Mouse (Mus musculus): ENCODE data around the gene Dgkd.

The Dgkd gene

DNA sequence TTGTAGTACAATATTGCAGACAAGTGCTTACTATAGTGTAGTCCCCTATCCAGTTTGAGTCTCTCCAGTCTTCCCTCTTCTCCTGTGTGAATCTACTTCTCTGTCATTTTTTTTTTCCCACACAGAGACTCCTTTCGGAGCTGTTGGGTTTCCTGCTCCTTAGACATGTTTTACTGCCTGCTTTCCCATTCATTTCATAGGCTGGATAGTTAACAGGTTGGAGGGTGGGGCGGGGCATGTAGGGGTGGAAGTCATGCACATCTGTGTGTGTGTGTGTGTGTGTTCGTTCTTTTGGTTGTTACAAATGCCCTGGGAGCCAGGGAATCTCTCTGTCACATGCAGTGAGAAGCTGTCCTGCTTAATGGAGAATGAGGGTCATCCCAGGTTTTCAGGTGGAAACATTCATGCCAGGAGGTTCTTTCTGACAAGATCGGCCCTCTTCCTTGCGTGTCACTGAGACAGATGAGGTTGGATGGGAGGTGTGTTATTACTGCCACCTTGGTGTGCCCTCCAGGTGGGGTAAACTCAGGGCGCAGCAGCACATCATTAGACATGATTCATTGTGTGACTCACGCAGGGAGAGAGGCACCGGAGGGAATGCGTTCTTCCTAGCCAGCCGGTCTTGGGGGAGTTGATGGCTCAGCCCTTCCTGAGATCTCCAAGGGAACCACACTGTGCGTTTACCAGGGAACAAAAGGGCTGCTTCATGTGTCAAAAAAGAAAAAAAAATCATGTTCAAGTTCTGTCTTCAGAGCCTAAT, 4.7 kb upstream of the Dgkd start:
- DNase-seq (ENCODE audit: low spot score) = no peak

DNA sequence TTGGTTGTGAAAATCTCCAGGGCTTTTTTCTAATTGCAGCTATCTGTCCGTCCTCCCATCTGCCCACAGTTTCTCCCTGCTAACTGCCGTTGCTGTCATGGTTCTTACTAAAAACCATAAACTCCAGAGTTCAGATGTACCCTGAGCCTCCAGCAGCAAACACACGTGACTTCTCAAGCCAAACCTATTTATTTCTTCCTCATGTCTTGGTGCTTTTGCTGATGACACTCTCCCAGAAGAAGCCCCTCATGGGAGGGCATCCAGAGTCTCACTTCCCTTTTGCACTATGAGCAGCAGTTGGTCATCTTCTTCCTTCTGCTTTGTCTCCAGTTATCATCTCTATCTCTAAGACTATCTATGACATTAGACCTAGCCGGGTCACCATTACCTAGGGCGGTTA, 3.8 kb upstream of the Dgkd start:
- no peak for DNase-seq (ENCODE audit: low spot score)

DNA sequence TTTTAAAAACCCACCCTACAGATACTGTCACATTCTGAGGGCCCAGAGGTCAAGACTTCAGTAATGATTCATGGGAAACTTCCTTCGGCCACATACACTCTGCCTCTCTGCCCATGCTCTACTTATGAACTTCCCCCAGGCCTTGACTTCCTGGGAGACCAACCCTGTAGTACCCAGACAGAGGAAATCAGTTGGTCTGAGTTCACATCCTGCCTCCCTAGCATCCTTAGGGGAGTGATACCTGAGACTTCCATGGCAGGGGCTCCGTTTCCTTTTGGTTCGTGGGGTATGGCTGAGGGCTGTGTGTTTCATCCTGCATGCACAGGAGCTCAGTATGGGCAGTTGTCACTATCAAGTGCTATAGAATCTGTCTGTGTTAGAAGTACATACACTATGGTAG, 1.7 kb upstream of the Dgkd start:
- DNase-seq (ENCODE audit: low spot score) = no peak

DNA sequence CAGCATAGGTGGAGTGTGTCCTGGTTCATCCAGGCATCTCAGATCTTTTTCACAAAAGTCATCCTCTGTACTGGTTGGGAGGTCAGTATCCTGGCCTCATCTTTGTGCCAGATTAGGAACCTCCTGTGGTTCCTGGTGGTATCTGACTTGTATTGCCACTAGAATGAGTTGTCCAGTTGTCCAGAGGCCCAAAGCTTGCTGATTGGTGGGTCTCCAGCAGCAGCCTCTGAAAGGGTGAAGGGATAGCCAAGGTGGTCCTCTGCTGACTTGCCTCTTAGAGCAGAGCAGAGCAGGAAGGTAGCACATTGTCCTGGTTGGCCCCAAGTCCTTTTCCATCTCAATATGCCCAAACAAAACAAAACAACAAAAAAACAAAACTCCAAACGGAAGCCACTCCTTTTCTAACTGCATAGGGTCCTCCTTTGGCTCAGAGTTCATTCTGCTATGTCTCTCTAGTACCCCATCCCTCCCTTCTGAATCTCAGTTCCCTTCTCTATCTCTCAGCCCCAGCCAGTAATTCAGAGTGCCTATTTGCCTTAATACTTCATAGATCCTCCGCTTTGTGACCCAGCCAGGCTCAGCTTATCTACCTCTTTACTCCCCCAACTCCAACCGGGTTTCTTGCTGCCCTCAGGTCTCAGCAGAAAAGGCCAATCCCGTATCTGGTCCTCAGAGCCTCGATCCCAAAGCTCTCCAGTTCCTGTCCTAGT, 851 bp upstream of the Dgkd start:
- DNase-seq (ENCODE audit: low spot score) = no peak

DNA sequence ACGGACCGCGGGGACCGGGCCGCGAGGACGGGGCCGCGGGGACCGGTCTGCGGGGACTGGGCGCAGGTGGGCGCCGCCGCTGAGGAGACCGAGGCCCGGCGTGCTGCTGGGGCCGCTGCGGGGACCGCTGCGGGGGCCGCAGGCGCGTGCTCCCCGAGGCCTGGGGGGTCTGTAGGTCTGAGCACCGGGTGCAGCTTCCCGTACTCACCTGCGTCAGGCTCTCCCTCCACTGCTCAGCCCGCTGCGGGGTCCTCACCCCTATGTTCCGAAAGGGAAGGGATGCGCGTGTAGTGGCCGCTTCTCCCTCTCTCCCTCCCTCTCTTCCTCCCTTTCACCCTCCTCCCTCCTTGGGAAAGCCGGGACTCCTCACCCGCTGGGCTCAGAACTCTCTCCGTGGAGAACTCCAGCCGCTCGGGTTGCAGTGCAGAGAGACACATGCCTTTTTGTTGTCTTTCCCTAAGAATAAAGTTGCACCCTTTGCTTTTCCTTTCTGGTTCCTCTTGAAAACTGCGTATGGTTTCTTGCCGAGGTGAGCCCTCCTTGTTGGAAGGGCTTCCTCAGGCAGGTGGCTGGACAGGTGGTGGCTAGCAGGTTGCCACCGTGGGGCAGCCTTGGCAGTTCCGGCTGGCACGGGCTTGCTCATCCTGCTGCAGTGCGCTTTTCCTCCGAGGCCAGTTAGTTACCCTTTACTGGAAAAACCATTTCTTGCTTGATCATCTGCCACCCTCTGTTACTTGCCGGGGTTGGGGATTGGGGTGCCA, 694 bp downstream of the Dgkd start:
- peak; percentile 69 for DNase-seq (ENCODE audit: low spot score)

DNA sequence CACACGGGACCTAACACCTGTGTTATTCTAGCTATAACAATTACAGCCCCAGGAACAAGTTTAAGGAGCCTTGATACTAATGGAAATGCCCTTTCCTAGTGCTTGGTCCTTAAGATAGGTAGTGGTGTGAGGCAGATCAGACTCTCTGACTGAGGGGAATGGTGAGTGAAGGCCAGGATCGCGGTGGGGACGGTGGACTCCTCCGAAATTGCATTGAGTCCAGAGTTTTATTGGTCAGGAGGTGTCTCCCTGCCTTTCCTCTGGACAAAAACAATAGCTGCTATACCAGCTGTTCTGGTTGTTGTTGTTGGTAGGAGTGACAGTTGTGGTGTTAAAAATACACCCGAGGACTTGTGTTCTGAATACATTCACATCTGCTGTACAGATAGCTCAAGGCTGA, 1.3 kb downstream of the Dgkd start:
- no peak for DNase-seq (ENCODE audit: low spot score)

DNA sequence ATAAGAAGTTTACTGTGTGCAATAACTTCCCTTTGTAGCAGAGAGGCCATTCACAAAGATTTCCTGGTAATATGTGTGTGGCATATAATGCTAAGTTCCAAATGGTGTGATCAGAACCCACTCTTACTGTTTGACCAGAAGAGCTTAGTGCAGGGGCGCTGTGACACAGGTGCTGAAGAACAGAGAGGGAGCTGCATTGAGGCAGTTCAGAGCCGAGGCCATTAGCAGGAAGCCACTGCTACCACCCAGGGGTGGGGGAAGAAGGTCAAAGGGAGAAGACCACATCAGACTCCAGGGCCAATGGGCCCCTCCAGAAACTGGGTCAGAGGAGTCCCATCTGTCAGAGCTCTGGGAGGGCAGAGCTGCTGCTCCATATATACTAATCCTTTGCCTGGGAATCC, 1.8 kb downstream of the Dgkd start:
- no peak for DNase-seq (ENCODE audit: low spot score)

DNA sequence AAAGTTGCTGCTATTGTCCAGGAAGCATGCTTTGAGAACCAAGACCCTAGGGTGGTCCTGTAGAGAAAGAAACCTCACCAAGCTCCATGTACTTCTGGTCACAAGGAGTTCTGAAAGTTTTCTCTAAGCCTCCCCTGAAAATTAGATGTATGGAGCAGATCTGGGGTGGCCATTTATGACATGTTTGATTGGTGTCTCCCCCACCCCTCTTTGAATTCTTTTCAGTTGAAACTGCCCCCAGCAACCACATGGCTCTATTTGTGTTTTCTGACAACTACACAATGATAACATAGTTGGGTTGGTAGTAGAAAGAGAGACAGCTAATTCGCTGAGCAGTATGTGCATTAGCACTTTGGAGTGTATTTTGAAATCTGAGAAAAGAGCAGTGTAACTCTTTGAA, 2.4 kb downstream of the Dgkd start:
- no peak for DNase-seq (ENCODE audit: low spot score)

DNA sequence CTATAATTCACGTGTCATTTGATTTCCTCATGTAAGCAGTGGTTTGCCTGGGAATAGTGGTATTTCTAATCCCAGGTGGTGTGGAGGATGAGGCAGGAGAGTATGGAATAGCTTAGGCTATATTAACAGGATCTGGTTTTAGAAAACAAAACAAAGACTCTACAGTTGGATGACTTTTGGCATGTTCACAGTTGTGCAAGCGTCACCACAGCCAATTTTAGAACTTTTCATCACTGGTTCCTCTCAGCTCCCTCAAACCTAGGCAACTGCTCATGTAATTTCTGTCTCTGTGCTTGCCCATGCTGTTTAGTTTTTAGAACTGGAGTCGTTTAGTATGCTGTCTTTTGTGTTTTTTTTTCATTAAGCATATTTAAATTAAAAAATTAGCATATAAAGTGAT, 3.7 kb downstream of the Dgkd start:
- DNase-seq (ENCODE audit: low spot score) = no peak

DNA sequence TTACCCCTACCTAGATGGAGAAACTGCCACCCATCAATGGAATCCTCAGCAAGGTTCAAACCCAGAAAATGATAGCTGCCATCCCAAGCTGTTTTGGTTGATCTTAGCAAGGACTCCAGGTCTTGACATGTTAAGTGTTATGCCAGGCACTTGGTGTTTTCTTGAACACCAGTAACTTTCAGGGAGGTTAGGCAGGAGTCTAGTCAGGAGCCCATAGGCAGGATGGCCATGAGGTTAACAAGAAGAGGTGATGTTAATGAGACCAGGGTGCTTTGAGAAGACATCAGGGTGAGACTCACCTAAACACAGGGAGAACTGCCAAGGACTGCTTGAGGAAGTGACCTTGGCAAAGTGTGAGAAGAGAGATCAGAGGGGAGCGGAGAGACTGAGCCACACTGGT, 4.9 kb downstream of the Dgkd start:
- DNase-seq (ENCODE audit: low spot score) = no peak

DNA sequence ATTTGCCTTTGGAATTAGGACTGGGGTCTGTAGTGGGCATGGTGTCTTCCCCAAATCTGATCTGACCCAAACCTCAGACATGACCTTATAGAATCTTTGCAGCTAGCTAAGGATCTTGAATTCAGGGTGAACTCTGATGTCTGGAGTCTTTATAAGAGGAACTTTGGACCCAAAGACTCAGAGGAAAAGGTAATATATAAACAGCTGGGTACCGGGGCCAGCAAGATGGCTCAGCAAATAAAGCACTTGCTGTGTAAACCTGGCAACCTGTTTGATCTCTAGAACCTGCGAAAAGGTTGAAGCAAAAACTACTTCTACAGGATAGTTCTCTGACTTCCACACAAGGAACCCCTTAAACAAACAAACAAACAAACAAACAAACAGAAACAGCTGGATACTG, 5.4 kb downstream of the Dgkd start:
- DNase-seq (ENCODE audit: low spot score) = no peak

DNA sequence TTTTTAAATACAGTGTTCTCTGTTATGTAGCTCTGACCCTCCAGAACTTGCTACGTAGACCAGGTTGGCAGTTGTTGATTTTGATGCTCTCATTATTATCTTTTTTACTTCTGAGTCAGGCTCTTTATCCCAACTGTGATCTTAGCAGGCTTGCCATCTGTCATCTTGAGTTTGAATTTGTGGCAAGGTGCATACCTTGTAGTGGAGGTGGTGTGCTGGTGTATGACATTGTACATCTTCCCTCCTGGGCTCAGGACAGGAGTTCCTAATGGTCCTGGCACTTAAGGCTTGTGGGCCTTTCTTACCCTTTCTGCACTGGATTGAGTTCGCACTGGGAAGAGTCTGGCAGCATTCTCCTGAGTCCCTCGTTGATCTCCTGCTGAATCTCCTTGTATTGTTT, 10.5 kb downstream of the Dgkd start:
- no peak for DNase-seq (ENCODE audit: low spot score)

DNA sequence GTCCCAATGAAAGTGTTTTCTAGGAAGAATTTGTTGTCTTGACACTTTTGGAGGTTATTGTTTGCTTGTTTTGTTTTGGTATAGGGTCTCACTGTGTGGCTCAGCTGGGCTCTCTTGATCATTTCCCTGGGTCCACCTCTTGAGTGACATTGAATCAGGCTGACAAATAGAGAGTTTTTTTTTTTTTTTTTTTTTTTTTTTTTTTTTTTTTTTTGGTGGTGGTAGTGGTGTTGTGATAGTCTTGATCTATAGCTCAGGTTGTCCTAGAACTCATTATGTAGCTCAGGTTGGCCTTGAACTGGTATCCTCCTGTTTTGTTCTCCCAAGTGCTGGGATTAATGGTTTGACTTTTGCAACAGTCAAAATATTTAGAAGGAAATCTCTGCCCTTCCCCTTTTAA, 11.8 kb downstream of the Dgkd start:
- DNase-seq (ENCODE audit: low spot score) = no peak

DNA sequence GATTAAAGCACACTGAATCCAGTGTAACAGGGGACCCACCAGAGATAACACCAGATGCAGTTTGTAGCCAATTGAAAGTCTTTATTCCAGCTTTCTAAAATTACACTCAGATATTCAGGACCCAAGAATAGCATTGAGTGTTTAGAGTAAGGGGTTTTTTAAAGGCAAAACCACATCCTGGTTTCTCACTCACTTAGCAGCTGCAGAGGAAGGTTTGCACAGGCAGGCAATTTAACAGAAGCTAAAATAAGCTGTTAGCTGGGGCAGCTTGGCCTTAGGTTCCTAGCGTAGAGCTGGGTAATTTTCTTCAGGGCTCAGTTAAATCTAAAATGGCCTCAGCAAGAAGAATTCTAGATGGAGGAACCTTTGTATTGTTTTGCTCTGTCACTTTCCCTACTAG, 13.6 kb downstream of the Dgkd start:
- DNase-seq (ENCODE audit: low spot score) = no peak

DNA sequence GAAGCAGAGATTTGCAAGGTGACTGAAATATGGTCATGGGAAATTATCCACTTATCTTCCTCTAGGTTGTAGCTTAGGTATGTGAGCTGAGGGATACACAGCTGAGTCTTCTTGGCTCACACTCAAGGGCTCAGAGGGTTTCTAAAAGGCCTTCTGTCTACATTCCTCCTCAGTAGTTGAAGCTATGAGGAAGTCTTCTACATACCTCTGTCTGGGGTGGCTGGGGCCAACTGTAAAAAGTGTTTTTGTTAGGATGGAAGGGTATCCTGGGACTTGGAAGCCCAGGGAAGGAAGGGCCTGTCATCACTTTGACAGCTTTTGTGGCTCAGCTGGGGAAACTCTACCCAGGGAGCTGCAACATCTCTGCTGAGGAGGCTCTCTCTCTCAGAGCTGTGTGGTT, 18.5 kb downstream of the Dgkd start:
- DNase-seq (ENCODE audit: low spot score) = no peak

DNA sequence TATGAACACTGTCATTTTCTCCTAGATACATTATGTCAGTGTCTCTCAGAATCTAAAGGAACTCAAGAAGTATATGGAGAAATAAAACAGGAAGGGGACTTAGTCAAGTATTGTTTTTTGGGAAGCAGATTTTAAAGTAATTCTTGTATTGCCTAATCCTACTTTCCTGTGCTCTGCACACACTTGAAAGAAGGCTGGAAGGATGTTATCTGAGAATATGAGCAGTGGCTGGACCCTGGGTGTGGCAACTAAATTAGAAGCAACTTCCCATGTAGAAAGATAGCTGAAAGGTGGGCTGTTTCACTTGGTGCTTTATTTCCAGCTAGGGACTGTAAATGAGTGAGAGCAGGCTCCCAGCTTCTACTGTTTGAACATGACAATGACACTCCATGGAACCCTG, 20.0 kb downstream of the Dgkd start:
- DNase-seq (ENCODE audit: low spot score) = no peak

DNA sequence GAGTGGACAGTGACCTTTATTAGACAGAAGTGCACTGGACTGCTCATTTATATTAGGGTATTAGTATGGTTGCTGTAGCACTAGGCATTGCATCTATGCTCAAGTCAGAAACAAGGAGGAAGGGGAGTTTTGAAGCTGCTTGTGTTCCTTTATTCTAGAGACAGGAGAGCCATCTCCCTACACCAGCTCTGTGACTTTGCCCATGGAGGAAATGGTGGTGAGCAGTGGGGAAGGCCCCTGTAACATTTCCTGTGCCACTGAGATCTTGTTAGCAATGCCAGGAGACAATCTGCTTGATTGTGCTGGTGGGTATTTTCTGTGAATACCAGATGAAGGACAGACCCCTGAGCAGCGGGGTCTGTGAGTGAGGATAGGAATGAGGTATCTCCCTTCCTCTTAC, 23.0 kb downstream of the Dgkd start:
- no peak for DNase-seq (ENCODE audit: low spot score)

DNA sequence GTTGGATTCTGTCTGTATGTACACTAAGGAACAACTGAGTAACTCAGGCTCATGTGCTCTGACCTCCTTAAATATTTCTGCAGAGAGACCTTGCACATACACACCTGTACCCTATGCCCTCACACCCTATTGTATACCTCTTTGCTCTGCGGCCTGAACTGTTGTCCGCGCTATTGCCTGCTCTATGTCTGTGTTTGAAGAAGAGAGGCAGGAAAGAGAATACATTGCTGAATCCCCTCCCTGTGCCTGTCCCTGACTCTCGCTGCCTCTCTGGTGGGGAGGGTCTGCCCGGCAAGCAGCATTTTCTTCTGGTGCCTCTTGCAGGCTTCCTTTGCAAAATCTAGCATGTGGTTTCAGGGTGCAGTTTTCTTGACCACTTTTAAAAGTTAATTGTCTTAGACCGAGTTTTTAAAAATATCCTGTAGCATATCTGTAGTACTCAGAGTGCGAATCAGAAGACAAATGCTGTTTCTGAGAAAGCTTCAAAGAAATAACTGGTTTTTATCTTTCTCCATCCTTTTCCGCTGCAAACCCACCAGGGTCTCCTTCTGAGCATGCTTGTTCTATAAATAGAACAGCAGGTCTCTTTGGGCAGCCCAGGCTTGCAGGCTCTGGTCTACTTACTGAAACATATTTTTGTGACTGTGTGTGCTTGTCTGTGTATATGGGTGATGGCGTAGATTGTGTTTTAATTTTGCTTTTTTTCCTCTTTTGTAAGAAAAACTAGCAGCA, 24.6 kb downstream of the Dgkd start:
- DNase-seq (ENCODE audit: low spot score) = no peak

DNA sequence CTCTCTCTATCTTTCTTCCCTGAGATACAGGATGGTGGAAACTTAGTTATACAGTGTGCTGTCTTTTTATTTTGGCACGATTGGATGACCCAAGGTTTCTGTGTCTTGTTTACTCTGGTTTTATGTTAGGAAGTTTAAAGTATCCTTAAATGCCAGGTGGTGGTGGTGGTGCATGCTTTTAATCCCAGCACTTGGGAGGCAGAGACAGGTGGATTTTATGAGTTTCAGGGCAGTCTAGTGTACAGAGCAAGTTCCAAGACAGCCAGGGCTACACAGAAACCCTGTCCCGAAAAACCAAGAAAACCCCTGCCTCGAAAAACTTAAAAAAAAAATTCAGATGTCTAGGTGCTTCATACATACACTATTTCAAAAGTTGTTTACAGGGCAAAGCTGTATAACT, 25.9 kb downstream of the Dgkd start:
- no peak for DNase-seq (ENCODE audit: low spot score)

DNA sequence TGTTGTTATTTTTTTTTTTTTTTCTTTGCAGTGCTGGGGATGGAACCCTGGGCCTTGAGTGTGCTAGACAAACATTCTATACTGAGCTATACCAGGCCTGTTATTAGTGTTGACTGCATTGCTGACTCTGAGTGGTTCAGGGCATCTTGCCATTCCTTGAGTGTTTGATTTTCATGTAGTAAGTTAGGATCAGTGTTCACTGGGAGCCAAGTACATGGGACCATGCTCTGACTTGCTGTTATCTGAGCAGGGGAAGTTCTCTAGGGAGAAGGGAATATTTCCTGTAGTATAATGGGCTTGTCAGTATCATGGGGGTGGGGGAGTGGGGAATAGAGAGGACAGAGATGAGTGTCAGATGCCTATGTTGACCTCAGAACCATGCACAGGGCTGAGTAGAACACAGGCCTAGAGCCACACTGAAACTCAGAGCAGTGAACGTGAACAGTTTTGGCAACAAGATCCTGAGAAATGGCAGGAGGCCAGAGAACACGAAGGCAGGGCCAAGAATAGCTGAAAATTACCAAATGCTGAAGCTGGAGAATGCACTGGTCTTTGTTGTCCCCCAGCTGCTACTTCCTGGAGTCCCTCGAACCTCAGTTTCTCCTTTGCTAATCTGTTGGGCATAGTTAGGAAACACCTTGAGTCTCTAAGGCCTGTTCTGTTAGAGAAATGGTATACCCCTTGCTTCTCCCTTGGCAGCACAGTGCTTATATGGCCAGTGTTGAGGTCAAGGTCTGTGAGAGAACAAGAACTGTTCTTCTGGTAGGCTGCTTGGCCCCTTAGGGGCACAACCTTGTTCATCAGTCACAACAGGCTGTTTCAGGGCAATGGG, 26.6 kb downstream of the Dgkd start:
- peak; percentile 73 for DNase-seq (ENCODE audit: low spot score)

DNA sequence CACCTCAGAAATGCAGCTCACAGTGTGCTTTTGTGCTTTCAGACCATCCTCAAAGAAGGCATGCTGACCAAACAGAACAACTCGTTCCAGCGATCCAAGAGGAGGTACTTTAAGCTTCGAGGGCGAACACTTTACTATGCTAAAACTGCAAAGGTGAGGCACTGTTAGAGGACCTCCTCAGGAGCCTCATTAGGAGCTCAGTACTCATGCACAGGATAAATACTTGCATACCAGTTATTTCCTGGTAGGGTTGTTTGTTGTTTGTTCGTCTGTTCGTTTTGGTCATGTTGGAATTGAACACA, 27.2 kb downstream of the Dgkd start:
- no peak for DNase-seq (ENCODE audit: low spot score)

DNA sequence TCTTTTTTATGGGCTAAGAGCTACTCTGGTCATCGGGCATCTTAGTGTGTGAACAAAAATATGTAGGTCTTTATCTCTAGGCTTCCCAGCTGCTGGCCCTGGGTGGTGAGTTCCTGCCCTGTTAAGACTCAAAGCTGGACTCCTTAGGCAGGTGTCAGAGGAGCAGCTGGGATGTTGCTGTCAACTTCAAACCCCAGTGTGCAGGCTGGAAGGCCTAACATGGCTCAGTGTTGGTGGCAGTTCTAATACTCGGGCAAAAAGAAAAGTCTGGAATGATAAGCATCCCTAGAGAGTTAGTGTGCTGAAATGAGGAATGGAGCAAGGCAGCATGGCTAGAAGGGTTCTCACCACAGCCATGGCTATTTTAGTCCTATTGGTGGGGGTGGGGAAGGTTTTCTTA, 27.8 kb downstream of the Dgkd start:
- DNase-seq (ENCODE audit: low spot score) = no peak
